Mouse (Mus musculus): Measurements from ENCODE around the gene Crim1. TPM values are rescaled to one million over a fixed set of nuclear protein-coding genes. Genes with fewer than 3 reads are reported as not detected.

The Crim1 gene
- polyA plus RNA-seq, 2 experiments, result 10.5 to 22.9 TPM

GRCm38 (mm10) chr17:78291030-78291429 lies 91.0 kb downstream of the Crim1 start:
- no peak overlapping the region for H3K27ac ChIP-seq (replicated peaks; ENCODE audit: low read depth, low read length)
- peaks cover 22% of the 10 kb centered on the region; the same call in 1 of the 2 replicates for H3K36me3 ChIP-seq (ENCODE audit: control insufficient read depth, insufficient read depth, low read length)
- H3K9me3 ChIP-seq (ENCODE audit: control insufficient read depth, low read length), result no peaks in the 10 kb centered on the region
- ATAC-seq (ENCODE audit: low FRiP score, low read depth) (no peak), DNase-seq (ENCODE audit: low spot score) (peak; percentile 38)
- H3K4me3 ChIP-seq (replicated peaks; ENCODE audit: low read length), result no peak overlapping the region
- H3K4me2 ChIP-seq (replicated peaks; ENCODE audit: low read depth, low read length, severe bottlenecking), result no peak overlapping the region
- no peak for TF ChIP-seq POLR2A (IDR thresholded peaks at IDR 0.05; ENCODE audit: borderline replicate concordance, extremely low read depth, insufficient read depth, insufficient read length)
- no peak overlapping the region for H3K9ac ChIP-seq (ENCODE audit: low read depth, low read length, severe bottlenecking)
- 87% methylated on average over 5 of the region's 5 CpGs for WGBS
- H3K4me1 ChIP-seq (ENCODE audit: control insufficient read depth, insufficient read depth, low read length), result no peaks in the 10 kb centered on the region
- H3K27me3 ChIP-seq (ENCODE audit: control insufficient read depth, insufficient read depth, low read length), result no peaks in the 10 kb centered on the region

GRCm38 (mm10) chr17:78292301-78292700 lies 92.3 kb downstream of the Crim1 start:
- DNase-seq (ENCODE audit: low spot score), result no peak
- Histone ChIP-seq H3K4me3 (replicated peaks; ENCODE audit: low read length) (no peak overlapping the region), H3K9me3 (ENCODE audit: control insufficient read depth, low read length) (no peaks in the 10 kb centered on the region), H3K27ac (replicated peaks; ENCODE audit: low read depth, low read length) (no peak overlapping the region), H3K36me3 (ENCODE audit: control insufficient read depth, insufficient read depth, low read length) (peaks cover 22% of the 10 kb centered on the region; the same call in 1 of the 2 replicates), H3K4me1 (ENCODE audit: control insufficient read depth, insufficient read depth, low read length) (no peaks in the 10 kb centered on the region), H3K27me3 (ENCODE audit: control insufficient read depth, insufficient read depth, low read length) (no peaks in the 10 kb centered on the region), H3K4me2 (replicated peaks; ENCODE audit: low read depth, low read length, severe bottlenecking) (no peak overlapping the region), H3K9ac (ENCODE audit: low read depth, low read length, severe bottlenecking) (no peak overlapping the region)
- TF ChIP-seq POLR2A (IDR thresholded peaks at IDR 0.05; ENCODE audit: borderline replicate concordance, extremely low read depth, insufficient read depth, insufficient read length), result no peak
- WGBS, result 82% methylated on average over 7 of the region's 7 CpGs
- ATAC-seq (ENCODE audit: low FRiP score, low read depth), result no peak

DNA sequence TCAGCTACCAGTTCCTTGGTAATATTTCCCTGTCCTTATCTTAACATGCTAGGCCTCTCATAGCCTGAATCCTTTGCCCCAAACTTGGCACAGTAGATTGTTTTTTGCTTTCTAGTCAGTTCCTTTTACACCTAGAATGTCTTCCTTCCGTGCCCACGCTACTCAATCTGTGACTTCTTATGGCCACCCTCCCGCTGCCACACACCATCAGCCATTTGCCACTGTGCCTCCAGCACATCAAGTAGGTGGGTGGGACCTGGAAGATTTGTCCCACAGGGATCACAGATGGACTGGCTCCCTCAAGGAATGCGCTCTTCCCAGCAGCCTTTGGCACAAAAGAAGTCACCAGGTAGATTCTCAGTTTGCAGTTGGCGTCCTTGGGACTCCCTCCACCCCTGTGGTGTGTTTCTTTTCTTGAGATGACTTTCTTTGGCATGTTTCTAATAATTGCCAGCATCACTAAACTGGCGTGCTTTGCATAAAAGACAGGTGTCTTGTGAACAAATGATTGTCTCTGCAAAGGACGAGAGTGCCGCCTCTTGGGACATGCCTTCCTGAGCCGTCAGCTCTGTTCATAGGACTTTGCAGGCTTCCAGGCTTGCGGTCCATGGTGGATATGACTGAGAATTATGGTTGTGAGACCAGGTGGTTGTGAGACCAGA lies 92.9 kb downstream of the Crim1 start:
- Histone ChIP-seq H3K4me3 (replicated peaks; ENCODE audit: low read length) (no peak overlapping the region), H3K9ac (ENCODE audit: low read depth, low read length, severe bottlenecking) (no peak overlapping the region), H3K27ac (replicated peaks; ENCODE audit: low read depth, low read length) (no peak overlapping the region), H3K36me3 (ENCODE audit: control insufficient read depth, insufficient read depth, low read length) (peaks cover 19% of the 10 kb centered on the region; the same call in 1 of the 2 replicates), H3K9me3 (ENCODE audit: control insufficient read depth, low read length) (no peaks in the 10 kb centered on the region), H3K27me3 (ENCODE audit: control insufficient read depth, insufficient read depth, low read length) (no peaks in the 10 kb centered on the region), H3K4me2 (replicated peaks; ENCODE audit: low read depth, low read length, severe bottlenecking) (no peak overlapping the region), H3K4me1 (ENCODE audit: control insufficient read depth, insufficient read depth, low read length) (no peaks in the 10 kb centered on the region)
- no peak for ATAC-seq (ENCODE audit: low FRiP score, low read depth)
- TF ChIP-seq POLR2A (IDR thresholded peaks at IDR 0.05; ENCODE audit: borderline replicate concordance, extremely low read depth, insufficient read depth, insufficient read length), result no peak
- WGBS, result 92% methylated on average over 10 of the region's 10 CpGs
- no peak for DNase-seq (ENCODE audit: low spot score)

DNA sequence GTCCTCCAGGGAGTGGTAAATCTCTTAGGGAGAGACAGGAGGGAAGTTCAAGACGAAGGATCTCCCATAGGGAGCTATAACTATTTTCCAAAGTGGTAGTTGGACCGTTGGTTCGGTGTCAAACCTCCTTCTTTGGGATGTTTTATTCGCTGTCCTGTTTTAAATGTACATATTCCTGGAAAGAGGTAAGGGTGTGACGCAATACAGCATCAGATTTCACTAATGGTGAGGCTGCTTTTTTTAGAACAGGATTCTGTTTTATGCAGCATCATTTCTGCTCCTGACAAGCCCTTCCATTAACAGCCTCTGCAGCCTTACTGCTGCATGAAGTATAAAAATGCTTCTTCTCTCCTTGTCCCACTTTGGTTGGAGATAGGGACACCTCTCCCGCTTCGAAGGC lies 95.9 kb downstream of the Crim1 start:
- no peak for ATAC-seq (ENCODE audit: low FRiP score, low read depth)
- H3K9ac ChIP-seq (ENCODE audit: low read depth, low read length, severe bottlenecking), result no peak overlapping the region
- H3K9me3 ChIP-seq (ENCODE audit: control insufficient read depth, low read length), result no peaks in the 10 kb centered on the region
- TF ChIP-seq POLR2A (IDR thresholded peaks at IDR 0.05; ENCODE audit: borderline replicate concordance, extremely low read depth, insufficient read depth, insufficient read length), result no peak
- no peak overlapping the region for H3K4me2 ChIP-seq (replicated peaks; ENCODE audit: low read depth, low read length, severe bottlenecking)
- DNase-seq (ENCODE audit: low spot score), result no peak
- no peak overlapping the region for H3K4me3 ChIP-seq (replicated peaks; ENCODE audit: low read length)
- 78% methylated on average over 7 of the region's 7 CpGs for WGBS
- H3K4me1 ChIP-seq (ENCODE audit: control insufficient read depth, insufficient read depth, low read length), result no peaks in the 10 kb centered on the region
- no peak overlapping the region for H3K27ac ChIP-seq (replicated peaks; ENCODE audit: low read depth, low read length)
- H3K36me3 ChIP-seq (ENCODE audit: control insufficient read depth, insufficient read depth, low read length), result peaks cover 21% of the 10 kb centered on the region; the same call in 1 of the 2 replicates
- H3K27me3 ChIP-seq (ENCODE audit: control insufficient read depth, insufficient read depth, low read length), result no peaks in the 10 kb centered on the region

DNA sequence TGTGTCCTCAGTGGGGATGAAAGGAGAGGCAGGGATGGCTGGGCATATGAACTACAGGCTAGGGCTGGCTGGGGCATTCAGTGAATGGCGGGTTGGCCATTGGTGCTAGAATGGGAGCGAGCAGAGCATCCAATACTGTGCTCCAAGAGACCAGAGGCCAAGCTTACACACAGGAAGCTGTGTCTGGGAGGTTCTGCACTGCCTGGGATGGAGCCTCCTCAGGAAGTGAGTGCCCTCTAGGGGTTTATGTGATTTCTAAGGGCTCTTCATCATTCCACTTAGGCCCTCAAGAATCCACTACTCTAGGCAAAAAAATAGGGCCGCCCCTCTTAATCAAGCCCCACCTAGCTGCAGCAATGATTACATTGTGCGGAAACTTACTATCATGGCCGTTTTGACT lies 98.1 kb downstream of the Crim1 start:
- Histone ChIP-seq H3K36me3 (ENCODE audit: control insufficient read depth, insufficient read depth, low read length) (peaks cover 28% of the 10 kb centered on the region), H3K9ac (ENCODE audit: low read depth, low read length, severe bottlenecking) (no peak overlapping the region), H3K9me3 (ENCODE audit: control insufficient read depth, low read length) (no peaks in the 10 kb centered on the region), H3K27ac (replicated peaks; ENCODE audit: low read depth, low read length) (no peak overlapping the region), H3K27me3 (ENCODE audit: control insufficient read depth, insufficient read depth, low read length) (no peaks in the 10 kb centered on the region), H3K4me2 (replicated peaks; ENCODE audit: low read depth, low read length, severe bottlenecking) (no peak overlapping the region), H3K4me3 (replicated peaks; ENCODE audit: low read length) (no peak overlapping the region), H3K4me1 (ENCODE audit: control insufficient read depth, insufficient read depth, low read length) (no peaks in the 10 kb centered on the region)
- no peak for TF ChIP-seq POLR2A (IDR thresholded peaks at IDR 0.05; ENCODE audit: borderline replicate concordance, extremely low read depth, insufficient read depth, insufficient read length)
- WGBS, result 86% methylated on average over 5 of the region's 5 CpGs
- peak; percentile 18 for DNase-seq (ENCODE audit: low spot score)
- ATAC-seq (ENCODE audit: low FRiP score, low read depth), result no peak

Measured in limb, embryonic 14.5 days (tissue).